Mouse (Mus musculus): ENCODE results near the gene Morc1.

Gene Morc1

DNA sequence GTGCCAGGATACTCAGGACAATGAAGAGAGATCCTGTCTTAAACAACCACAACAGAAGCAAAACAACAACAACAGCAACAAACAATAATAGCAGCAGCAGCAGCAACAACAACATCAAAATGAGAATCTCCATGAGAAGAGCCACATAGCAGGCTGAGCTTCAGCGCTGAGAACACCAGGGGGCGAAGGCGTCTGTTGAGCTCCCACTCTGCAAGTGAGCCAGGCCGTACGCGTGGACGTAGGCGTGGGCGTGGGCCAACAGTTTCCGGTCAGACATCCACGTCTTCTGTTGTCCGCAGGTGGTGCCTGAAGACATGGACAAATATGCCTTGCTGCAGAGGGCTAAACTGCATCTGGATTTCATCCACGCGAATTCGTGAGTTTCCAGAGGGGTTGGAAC is at the start of gene Morc1:
Gene Morc1, plus strand, starts transcription at position 211 of the 400 bp plus-strand sequence.
- no peak for DNase-seq (ENCODE audit: low spot score)

DNA sequence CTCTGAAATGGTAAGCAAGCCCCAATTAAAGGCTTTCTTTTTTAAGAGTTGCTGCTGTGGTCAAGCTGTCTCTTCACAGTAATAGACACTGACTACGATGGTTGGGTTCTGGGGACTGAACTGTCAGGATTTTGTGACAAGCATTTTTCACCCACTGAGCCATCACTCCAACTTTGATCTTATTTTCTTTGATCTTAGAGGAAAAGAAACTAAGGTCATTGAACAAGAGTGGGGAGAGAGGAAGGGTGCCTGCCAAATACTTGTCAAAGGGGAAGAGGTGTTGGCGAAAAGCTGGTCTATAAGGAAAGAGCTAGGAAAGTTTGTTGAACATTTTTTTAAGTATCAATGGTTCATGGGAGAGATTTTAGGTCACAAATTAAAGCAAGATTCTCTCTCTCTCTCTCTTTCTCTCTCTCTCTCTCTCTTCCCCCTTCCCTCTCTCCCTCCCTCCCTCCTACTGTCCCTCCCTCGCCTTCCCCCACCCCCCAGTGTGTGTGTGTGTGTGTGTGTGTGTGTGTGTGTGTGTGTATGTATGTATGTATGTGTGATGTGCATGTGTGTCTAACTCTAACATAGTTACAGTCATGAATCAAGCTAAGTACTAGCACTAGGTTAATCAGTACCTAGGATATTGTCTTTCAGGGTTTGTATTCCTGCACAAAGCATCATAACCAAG is 47.3 kb upstream of the Morc1 start:
- no peak for DNase-seq (ENCODE audit: low spot score)

DNA sequence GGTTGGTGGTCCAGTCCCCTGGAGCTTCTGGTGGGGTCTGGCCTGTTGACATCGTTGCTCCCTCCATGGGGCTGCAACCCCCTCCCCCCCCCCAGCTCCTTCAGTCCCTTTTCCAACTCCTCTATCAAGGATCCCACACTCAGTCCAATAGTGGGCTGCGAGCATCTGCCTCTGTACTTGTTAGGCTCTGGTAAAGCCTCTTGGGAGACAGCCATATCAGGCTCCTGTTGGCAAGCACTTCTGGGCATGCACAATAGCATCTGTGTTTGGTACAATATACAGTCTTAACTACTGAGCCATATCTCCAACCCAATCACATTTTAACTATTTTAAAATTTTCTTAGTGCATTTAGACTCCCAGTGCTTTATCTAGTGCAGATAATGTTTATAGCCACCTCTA is 44.1 kb upstream of the Morc1 start:
- DNase-seq (ENCODE audit: low spot score): no peak

DNA sequence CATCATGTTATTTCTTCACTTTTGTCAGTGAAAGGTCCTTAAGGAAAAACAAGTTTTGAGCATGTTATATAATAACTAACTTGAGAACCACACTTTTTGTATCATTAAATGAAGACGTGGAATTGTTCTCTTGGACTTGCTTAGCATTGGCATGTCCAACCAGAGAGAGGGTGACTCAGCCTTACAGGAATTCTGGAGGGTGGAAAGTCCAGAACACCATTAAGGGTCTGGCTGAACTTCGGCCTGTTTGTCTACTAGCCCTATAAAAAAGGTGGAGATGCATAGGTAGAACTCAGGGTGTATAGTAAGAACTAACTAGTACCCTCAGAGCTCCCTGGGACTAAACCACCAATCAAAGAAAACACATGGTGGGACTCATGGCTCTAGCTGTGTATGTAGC is 35.8 kb upstream of the Morc1 start:
- no peak for DNase-seq (ENCODE audit: low spot score)

DNA sequence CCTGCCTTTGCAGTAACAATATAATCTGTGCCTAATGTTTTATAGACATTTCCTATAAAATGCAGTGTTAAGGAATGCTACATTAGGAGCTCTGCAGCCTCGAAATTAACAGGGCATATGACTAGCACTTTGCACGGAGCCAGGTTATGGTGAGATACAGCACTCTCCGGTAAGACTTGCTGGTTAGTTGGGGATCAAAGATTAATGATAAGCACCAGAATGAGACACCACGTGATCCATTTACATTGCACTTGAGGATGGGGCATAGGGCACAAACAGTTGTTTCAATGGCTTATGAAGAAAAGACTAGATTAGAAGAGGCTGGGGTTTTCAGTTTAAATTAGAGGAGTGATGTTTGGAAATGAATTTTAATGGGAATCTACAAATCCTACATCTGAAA is 28.1 kb upstream of the Morc1 start:
- DNase-seq (ENCODE audit: low spot score): no peak

DNA sequence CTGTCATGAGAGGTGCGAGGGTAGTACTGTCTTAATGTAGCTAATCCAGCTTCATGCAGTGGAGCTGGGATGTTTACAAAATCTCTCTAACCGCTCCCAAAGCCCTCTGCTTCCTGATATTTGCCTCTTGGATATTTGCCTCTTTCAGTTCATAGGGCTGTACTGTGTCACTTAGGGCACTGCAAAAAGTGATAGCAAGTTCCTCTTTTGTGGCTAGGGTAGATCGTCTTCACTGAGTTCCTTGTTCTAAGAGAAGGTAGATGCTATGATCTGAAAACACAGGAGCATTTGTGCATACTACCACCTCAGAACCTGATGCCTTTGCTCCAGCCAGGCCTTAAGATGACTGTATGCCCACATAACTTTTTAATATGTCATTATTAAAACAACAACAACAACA is 27.6 kb upstream of the Morc1 start:
- DNase-seq (ENCODE audit: low spot score): no peak

DNA sequence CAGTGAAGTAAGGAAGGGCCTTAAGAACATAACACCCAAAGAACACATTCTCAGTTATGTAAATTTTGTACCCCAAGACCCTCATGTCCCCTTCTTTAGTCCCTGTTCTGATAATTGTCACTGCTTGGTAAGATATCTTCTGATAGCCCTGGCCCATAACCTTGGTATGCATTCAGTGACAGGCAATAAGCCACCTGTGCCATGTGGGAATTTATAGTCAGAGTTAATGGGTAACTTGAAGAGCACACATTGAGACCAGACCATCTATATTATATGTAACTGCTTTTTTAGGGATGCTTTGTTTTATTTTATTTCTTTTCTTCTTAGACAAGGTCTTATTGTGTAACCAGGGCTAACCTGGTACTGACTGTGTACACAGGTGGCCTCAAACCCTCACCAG is 27.0 kb upstream of the Morc1 start:
- no peak for DNase-seq (ENCODE audit: low spot score)

DNA sequence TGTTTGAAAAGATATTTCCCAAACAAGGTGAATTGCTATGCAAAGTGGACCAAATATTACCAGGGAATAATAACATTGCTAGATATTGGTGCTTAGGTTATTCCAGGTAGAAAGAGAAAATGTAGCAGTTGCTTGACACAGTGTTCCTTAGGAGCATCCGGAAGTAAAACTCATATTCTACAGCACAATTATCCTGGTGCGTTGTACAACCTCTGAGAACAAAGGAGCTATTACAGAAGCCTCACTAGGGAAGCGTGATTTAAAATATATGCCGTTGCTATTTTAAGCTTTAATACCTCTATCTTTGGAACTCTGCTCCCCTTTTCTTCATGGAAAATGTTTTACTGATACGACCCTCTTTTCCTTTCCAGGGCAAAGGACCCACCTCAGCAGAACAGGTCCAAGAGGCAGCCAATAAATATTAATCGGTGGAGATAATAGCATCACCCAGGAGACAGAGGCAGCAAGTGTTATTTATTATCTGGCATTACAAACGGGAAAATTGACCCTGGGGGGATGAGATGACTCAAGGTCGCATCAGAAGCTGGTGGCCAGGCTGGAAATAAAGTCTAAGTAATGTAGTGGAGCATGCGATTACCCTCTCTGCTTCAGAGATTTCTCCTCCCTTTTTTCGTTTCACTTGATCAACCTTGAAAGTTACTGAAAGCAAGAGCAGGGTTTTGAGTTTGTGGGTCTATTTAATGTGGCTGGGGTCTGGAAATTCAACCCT is 25.2 kb upstream of the Morc1 start:
- no peak for DNase-seq (ENCODE audit: low spot score)

DNA sequence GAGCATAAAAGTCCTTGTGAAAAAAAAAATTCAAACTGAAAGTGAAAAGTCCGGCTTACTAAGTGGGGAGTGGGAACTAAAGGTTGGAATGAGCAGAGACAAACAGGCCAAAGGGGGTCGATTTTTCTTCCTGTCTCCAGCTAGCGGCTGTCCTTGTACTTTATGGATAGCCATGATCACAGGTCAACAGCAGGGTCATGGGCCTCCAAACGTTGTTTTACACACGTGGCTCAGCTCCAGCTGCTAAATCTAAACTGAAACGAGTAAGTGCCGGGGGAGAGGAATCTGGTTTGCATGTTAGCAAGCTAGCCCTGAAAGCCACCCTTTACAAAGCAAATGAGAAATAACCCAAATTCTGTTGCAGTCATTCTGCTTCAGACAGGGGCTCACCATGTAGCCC is 21.5 kb upstream of the Morc1 start:
- DNase-seq (ENCODE audit: low spot score): no peak

DNA sequence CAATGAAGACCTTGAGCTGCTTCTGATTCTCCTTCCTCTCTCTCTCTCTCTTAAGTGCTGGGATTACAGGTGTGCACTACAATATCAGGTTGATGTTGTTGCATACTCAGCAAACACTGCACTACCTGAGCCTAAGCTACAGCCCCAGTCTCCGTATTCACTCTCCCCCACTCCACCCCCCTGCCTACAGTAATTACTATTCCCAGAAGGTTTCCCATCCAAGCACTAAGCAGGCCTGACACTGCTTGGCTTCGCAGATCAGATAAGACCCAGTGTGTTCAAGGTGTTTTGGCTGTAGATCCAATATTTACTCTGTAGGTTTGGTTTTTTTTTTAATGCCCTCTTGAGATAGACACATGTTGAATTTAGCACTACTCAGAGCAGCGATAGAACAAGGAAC is 20.9 kb upstream of the Morc1 start:
- DNase-seq (ENCODE audit: low spot score): no peak

DNA sequence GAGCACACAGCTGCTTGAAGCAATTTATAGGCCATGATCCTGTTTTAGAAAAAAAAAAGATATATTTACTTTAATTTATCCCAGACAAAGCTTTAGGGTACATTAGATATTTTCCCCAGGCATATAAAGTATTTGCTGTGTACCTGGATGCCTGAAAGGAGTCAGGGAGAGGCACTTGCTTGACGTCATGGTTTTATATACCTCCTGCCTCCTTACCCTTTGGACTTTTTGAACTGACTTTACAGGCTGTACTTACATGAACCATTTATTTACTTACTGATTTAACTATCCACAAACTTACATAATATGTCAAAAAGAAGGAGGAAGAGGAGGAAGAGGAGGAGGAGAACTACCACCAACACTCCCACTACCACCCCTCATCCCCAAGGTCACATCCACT is 18.8 kb upstream of the Morc1 start, which contains the start of gene Gm5485:
Gene Gm5485, minus strand, starts transcription at position 171 of the 400 bp plus-strand sequence.
- DNase-seq (ENCODE audit: low spot score): no peak

DNA sequence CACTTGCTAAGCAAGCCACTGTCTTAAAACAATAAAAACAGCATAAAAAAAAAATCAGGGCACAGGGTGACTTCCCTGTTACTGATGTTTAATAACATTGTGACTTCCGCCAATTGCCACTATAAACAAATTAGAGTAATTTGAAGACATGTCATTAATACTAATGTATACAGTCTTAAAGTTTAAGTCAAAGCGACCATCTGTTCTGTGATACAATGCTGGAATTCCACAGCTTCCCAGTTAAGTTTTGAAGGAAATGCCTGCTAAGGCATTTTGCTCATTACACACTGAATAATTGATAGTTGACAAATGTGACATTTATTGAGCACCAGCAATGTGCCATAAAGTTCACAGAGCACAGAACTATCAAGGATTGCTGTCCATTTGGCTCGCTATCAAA is 12.5 kb upstream of the Morc1 start:
- no peak for DNase-seq (ENCODE audit: low spot score)

DNA sequence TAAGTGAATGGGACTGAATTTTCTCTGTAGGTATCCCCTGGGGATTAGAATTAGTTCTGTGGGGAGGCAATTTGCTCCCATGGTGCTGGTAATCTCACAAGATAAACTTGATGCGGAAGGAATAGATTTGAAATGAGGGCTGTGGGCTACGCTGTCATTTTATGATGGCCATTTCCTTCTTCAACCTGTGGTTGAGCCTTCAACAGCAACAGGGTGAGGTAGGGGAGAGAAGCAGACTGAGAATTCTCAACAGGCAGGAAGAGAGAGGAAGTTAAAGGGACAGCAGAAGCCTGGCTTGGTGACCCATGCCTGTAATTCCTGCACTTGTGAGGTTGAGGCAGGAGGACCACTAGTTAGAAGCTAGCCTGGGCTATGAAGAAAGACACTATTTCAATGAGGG is 12.0 kb upstream of the Morc1 start:
- no peak for DNase-seq (ENCODE audit: low spot score)

DNA sequence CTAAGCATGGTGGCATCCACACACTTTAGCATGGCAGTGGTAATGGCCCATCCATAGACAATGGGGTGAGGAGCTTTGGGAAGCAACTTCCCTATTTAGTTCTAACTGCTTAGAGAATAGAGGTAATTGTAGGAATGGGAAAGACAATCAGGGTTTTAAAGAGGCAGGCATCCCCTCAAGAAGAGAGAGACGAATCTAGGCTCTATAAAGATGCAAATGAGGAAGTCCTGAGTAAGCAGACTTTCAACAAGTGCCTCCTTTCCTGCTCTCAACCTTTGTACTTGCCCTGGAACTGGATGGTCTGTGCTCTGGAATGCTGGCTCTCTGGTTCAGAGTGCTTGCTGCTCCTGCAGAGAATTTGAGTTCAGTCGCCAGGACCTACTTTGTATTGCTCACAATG is 8.5 kb upstream of the Morc1 start:
- DNase-seq (ENCODE audit: low spot score): no peak

DNA sequence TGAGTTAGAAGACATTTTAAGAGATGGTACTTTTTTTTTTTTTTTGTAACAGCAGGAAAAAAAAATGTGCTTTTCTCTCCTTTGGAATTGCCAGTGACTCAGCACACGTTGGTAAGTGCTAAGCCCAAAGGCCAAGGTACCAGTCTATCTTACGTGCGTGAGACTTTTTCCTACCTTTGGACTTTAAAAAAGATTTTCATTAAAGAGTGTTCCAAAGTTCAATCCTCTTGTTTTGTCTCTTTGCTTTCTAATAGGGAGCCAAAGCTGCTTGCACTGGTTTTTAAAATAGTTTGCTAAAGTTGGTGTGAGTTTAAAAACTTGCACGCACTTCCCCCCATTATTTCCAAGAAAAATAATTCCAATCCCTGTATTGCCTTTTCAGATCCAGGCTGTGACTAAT is 7.0 kb upstream of the Morc1 start:
- DNase-seq (ENCODE audit: low spot score): no peak

DNA sequence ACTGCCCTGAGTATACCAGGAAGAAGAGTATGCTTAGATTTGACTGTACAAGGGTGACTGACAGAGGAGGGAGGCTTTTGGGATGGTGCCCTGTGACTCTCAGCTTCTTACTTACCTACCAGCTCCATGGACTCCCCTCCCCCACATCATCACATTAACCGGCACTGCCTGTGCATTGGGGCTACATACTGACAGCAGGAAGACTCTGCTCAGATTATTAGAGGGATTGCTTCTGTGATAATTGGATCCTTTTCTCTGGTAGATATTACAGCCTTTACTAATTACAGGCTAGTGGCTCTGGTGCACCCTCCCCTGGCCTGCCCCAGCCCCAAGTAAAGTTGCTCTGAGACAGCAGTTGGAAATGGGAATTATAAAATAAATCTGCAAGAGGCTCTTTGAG is 1.6 kb upstream of the Morc1 start:
- no peak for DNase-seq (ENCODE audit: low spot score)

DNA sequence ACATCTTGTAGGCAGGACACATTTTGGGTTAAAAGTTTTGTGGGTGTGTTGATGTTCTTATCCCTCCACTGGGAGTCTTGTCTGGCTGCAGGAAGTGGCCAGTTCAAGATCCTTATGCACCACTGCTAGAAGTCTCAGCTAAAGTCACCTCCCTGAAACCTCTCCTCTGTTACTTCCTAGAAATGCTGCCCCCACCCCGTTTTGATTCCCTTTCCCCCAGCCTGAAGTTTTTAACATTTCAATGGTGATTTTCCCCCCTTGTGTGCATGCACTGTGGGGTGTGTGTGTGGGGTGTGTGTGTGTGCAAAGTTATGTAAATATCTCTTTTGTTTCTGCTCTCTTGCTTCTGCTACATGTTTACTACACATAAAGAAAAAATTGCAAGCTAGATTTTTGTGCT is 4.4 kb downstream of the Morc1 start:
- no peak for DNase-seq (ENCODE audit: low spot score)

DNA sequence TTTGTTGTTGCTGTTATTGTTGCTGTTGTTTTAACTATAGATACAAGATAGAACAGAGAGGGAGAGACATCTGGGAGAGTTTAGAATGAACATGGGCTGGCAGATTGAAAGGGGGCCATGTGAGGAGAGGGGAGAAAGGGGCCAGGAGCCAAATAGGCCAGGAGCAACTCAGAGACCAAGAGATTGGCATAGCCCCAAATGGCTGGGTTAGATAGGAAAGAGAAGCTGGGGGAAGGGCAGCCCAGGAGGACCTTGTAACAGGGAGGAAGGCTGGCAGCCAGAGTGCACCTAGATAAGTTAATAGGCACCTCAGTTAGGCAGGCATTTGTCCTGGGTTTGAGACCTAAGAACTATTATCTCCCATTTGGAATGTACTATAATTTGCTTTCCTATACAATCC is 6.4 kb downstream of the Morc1 start:
- no peak for DNase-seq (ENCODE audit: low spot score)

DNA sequence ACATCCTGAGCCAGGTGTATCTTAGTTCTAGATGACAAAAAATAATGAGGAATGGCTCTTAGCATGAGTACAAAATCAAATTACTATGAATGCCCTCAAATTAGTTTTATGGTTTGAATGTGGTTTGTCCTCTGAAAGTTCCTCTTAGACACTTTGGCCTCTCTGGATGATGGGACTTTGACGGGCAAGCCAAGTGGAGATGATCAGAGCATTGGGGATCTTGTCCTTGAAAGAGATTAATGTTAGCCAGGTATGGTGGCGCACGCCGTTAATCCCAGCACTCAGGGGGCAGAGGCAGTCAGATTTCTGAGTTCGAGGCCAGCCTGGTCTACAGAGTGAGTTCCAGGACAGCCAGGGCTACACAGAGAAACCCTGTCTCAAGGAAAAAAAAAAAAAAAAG is 13.6 kb downstream of the Morc1 start:
- DNase-seq (ENCODE audit: low spot score): no peak

DNA sequence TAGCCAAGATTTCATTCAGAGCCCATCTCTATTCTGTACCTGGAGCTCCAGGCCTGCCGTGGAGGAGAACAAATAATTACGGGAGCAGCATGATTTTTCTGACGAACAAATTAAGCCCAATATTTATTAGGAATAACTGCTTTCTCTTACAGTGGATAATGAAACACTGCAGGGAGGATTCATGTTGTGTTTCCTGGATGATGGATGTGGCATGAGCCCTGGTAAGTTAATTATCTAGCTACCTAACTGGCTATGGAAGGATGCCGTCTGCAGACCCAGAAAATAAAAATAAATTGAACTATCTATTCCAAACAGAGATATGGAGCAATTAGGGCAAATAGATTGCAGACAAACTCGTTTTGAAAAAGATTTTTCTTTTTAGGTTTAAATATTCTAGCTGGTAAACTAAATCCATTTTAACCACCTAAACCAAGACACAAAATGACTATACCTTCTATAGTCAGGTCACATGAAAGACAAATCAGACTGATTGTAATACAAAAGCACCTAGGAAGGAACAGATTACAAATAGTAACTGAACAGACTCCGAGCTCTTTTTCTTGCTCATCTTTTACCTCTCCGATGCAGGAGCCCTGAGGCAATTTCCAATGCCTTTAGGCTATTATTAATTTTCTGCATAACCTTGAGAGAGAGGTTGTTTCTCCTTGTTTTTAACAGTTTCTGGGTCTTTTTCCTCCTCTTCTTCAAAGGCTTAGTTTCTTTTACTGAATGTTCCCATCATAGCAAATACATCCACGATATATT is 15.3 kb downstream of the Morc1 start:
- DNase-seq (ENCODE audit: low spot score): no peak

DNA sequence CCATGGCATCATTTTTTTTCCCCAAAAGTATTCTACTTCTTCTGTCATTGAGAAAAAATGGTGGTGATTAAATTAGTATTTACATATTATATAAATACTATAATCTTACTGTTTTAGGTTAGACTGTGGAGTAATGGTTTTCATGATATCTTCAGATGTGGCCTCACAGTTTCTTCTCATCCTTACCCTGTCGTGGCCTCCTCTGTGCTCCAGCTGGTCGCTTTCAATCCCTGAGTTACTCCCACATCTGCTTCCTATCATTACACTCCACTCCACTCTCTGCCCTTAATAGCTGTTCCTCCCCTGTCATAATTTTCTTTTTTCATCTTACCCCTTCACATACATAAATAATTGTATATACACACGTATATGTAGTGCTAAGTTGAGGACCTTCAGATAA is 22.2 kb downstream of the Morc1 start:
- no peak for DNase-seq (ENCODE audit: low spot score)

DNA sequence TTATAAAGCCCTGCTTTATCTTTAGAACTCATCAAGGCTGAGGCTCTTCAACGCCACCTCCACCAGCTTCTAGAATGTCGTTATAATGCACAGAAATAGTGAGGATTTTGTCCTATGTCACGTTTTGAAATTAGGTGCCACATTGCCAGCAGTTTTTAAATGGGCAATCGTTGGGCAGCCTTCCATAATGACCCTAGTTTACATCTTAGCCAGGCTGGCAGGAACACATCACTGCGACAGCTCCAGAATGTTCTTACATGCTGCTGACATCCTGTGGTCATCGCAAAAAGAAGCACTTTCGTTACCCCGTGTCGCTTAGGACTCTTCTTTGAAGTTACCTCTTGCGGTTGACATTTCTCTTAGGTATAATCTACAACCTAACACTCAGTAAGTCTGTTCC is 42.4 kb downstream of the Morc1 start:
- no peak for DNase-seq (ENCODE audit: low spot score)

Data from c-Kit-positive CD71-positive TER-119-positive erythroid progenitor cells, embryonic 14.5 days (primary cell).